Mouse (Mus musculus): ENCODE measurements around the gene Ankfy1. TPM values are rescaled to one million over a fixed set of nuclear protein-coding genes. Genes with fewer than 3 reads are reported as not detected.
"Not testable (repeated sequence)": the region's sequence is repeated elsewhere in the genome, so short reads cannot be mapped to it uniquely, and the experiment has no call there.

Gene Ankfy1
- polyA plus RNA-seq, 1 experiment from 2014 or later, result 21.0 TPM

GRCm38 (mm10) chr11:72760781-72761180 lies 71.0 kb downstream of the Ankfy1 start:
- peaks cover 81% of the 10 kb centered on the region for H3K36me3 ChIP-seq
- H3K4me1 ChIP-seq, result no peaks in the 10 kb centered on the region
- H3K4me3 ChIP-seq (replicated peaks), result no peak overlapping the region

GRCm38 (mm10) chr11:72764270-72764669 lies 74.5 kb downstream of the Ankfy1 start:
- Histone ChIP-seq H3K27me3 (no peaks in the 10 kb centered on the region), H3K9ac (no peak overlapping the region), H3K36me3 (peaks cover 66% of the 10 kb centered on the region), H3K27ac (replicated peaks) (no peak overlapping the region), H3K4me3 (replicated peaks) (no peak overlapping the region), H3K4me1 (no peaks in the 10 kb centered on the region), H3K9me3 (replicated peaks) (no peaks in the 10 kb centered on the region), H3K4me2 (replicated peaks) (no peak overlapping the region)
- no peak for ATAC-seq (ENCODE audit: insufficient number of reproducible peaks, low FRiP score, low TSS enrichment, low read depth)
- 89% methylated on average over 4 of the region's 4 CpGs for WGBS

More at GRCm38 (mm10) chr11:72760781-72761180, 71.0 kb downstream of the Ankfy1 start:
- Histone ChIP-seq H3K27me3 (no peaks in the 10 kb centered on the region), H3K27ac (replicated peaks) (no peak overlapping the region), H3K9ac (no peak overlapping the region), H3K9me3 (replicated peaks) (no peaks in the 10 kb centered on the region), H3K4me2 (replicated peaks) (no peak overlapping the region)
- no peak for ATAC-seq (ENCODE audit: insufficient number of reproducible peaks, low FRiP score, low TSS enrichment, low read depth)
- WGBS, result 70% methylated on average over 1 of the region's 1 CpGs

DNA sequence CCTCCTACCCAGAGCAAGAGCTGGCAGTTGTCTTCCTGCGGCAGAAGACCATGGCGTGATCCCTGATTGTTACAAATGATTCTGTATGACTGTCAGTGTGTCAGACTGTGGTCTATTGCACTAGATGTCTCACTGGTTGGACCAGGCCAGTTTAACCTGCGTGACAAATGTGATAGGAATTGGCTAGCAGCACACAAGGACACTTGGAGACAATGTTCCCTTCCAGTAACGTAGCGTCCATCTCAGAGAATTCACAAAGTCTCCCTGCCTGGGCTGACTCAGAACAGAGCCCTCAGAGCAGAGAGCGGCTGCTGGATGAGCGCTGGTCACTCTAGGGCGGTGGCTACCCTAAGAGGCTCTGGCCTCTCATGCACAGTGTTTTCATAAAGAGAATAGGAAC lies 77.9 kb downstream of the Ankfy1 start:
- H3K9ac ChIP-seq, result no peak overlapping the region
- H3K4me3 ChIP-seq (replicated peaks), result no peak overlapping the region
- H3K4me1 ChIP-seq, result no peaks in the 10 kb centered on the region
- no peak; the same call in 1 of the 2 replicates for ATAC-seq (ENCODE audit: insufficient number of reproducible peaks, low FRiP score, low TSS enrichment, low read depth)
- H3K9me3 ChIP-seq (replicated peaks), result no peaks in the 10 kb centered on the region
- H3K36me3 ChIP-seq, result peaks cover 41% of the 10 kb centered on the region
- 87% methylated on average over 8 of the region's 8 CpGs for WGBS
- no peak overlapping the region for H3K27ac ChIP-seq (replicated peaks)
- no peak overlapping the region for H3K4me2 ChIP-seq (replicated peaks)
- no peaks in the 10 kb centered on the region for H3K27me3 ChIP-seq

- Histone ChIP-seq H3K4me3 (replicated peaks) (no peak overlapping the region), H3K4me1 (no peaks in the 10 kb centered on the region), H3K36me3 (peaks cover 29% of the 10 kb centered on the region), H3K9ac (no peak overlapping the region), H3K27ac (replicated peaks) (no peak overlapping the region), H3K4me2 (replicated peaks) (no peak overlapping the region), H3K9me3 (replicated peaks) (no peaks in the 10 kb centered on the region), H3K27me3 (no peaks in the 10 kb centered on the region)
- WGBS, result 91% methylated on average over 3 of the region's 3 CpGs
- ATAC-seq (ENCODE audit: insufficient number of reproducible peaks, low FRiP score, low TSS enrichment, low read depth), result no peak
Observed at GRCm38 (mm10) chr11:72769061-72769460, 79.3 kb downstream of the Ankfy1 start.

DNA sequence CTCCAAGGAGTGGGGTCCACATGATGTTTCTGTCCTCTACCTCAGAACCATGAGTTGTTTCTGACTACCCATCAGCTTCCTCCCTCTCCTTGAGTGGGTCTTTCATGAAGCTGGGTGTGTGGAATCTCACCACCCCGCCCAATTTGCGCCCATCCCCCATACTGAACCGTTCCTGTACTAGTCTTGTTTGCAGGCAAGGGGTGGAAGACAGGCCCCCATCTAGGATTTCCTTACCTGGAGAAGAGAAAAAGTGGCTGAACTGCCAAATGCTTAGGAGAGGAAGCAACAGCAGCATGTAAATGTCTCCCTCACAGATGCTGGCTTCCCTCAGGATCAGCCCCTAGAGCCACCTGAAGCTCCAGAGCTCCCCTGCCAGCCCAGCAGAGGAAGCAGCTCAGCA lies 80.5 kb downstream of the Ankfy1 start:
- 91% methylated on average over 3 of the region's 3 CpGs for WGBS

GRCm38 (mm10) chr11:72770816-72771215 lies 81.0 kb downstream of the Ankfy1 start:
- H3K4me1 ChIP-seq, result no peaks in the 10 kb centered on the region
- no peak overlapping the region for H3K9ac ChIP-seq
- no peak overlapping the region for H3K4me3 ChIP-seq (replicated peaks)
- H3K4me2 ChIP-seq (replicated peaks), result no peak overlapping the region
- H3K36me3 ChIP-seq, result peaks cover 21% of the 10 kb centered on the region
- 79% methylated on average over 5 of the region's 5 CpGs for WGBS
- H3K9me3 ChIP-seq (replicated peaks), result no peaks in the 10 kb centered on the region
- H3K27me3 ChIP-seq, result no peaks in the 10 kb centered on the region
- no peak overlapping the region for H3K27ac ChIP-seq (replicated peaks)
- ATAC-seq (ENCODE audit: insufficient number of reproducible peaks, low FRiP score, low TSS enrichment, low read depth), result no peak

More for the DNA sequence above, 80.5 kb downstream of the Ankfy1 start:
- no peaks in the 10 kb centered on the region for H3K9me3 ChIP-seq (replicated peaks)
- peaks cover 21% of the 10 kb centered on the region for H3K36me3 ChIP-seq
- no peak overlapping the region for H3K4me3 ChIP-seq (replicated peaks)
- H3K4me1 ChIP-seq, result no peaks in the 10 kb centered on the region
- no peak for ATAC-seq (ENCODE audit: insufficient number of reproducible peaks, low FRiP score, low TSS enrichment, low read depth)
- H3K27ac ChIP-seq (replicated peaks), result no peak overlapping the region
- H3K9ac ChIP-seq, result no peak overlapping the region
- H3K27me3 ChIP-seq, result no peaks in the 10 kb centered on the region
- no peak overlapping the region for H3K4me2 ChIP-seq (replicated peaks)

DNA sequence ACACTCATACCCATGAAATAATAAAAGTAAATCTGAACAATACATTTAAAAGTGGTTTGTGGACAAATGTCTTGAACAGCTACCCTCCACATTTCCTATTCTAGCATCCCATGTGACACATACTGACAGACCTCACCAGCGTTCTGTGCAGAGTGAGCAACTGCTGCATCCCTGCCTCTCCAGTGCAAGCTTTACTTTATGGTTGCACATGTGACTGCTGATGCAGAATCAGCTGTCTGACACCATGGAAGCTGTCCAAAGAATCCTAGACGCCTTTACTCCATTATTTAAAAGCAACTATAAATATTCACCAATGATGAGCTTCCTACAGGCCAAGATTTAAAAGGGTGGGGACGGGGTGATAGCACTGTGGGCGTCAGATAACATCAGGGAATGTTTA lies 81.7 kb downstream of the Ankfy1 start:
- Histone ChIP-seq H3K4me2 (replicated peaks) (no peak overlapping the region), H3K9me3 (replicated peaks) (no peaks in the 10 kb centered on the region), H3K9ac (no peak overlapping the region), H3K4me3 (replicated peaks) (no peak overlapping the region), H3K36me3 (peaks cover 21% of the 10 kb centered on the region), H3K27ac (replicated peaks) (no peak overlapping the region), H3K27me3 (no peaks in the 10 kb centered on the region), H3K4me1 (no peaks in the 10 kb centered on the region)
- no peak for ATAC-seq (ENCODE audit: insufficient number of reproducible peaks, low FRiP score, low TSS enrichment, low read depth)
- WGBS, result 68% methylated on average over 4 of the region's 4 CpGs

DNA sequence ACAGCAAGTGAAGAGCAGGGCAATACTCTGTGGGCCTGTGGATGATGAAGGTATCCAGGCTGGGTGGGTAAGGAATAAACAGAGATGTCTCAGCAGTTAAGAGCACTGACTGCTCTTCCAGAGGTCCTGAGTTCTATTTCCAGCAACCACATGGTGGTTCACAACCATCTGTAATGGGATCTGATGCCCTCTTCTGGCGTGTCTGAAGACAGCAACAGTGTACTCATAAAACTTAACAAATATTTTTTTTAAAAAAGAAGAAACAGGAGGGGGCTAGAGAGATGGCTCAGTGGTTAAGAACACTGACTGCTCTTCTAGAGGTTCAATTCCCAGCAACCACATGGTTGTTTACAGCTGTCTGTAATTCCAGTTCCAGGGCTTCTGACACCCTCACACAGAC lies 82.8 kb downstream of the Ankfy1 start:
- H3K4me2 ChIP-seq (replicated peaks); H3K9ac ChIP-seq; H3K27ac ChIP-seq (replicated peaks); H3K9me3 ChIP-seq (replicated peaks); H3K4me1 ChIP-seq; ATAC-seq (ENCODE audit: insufficient number of reproducible peaks, low FRiP score, low TSS enrichment, low read depth); H3K27me3 ChIP-seq; H3K4me3 ChIP-seq (replicated peaks): not testable (repeated sequence)
- H3K36me3 ChIP-seq, result peaks cover 16% of the 10 kb centered on the region
- WGBS, result 38% methylated on average over 1 of the region's 1 CpGs

DNA sequence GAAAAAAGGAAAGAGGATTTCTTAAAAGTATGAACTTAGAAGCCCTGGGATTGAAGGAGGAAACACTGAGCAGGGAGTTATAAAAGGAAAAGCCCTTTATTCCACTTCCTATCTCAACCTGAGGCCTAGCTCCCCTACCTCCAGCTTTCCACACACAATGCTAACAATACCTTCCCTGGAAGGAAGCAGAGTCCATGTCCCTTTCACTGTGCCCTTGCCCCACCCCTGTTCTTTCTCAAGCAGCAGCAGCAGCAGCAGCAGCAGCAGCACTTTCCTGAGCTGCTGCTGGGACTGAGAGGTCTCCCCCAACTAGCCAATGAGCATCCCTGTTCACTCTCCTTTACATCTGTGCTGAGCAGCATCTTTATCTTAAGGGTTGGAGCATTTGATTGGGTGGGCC lies 89.2 kb downstream of the Ankfy1 start:
- Histone ChIP-seq H3K4me3 (replicated peaks) (no peak overlapping the region), H3K27ac (replicated peaks) (no peak overlapping the region), H3K9ac (no peak overlapping the region), H3K4me2 (replicated peaks) (no peak overlapping the region), H3K27me3 (no peaks in the 10 kb centered on the region), H3K36me3 (no peaks in the 10 kb centered on the region), H3K9me3 (replicated peaks) (no peaks in the 10 kb centered on the region), H3K4me1 (no peaks in the 10 kb centered on the region)
- no peak for ATAC-seq (ENCODE audit: insufficient number of reproducible peaks, low FRiP score, low TSS enrichment, low read depth)

GRCm38 (mm10) chr11:72782103-72782502 lies 92.3 kb downstream of the Ankfy1 start:
- no peak for ATAC-seq (ENCODE audit: insufficient number of reproducible peaks, low FRiP score, low TSS enrichment, low read depth)
- Histone ChIP-seq H3K36me3 (no peaks in the 10 kb centered on the region), H3K4me3 (replicated peaks) (no peak overlapping the region), H3K4me1 (no peaks in the 10 kb centered on the region), H3K4me2 (replicated peaks) (no peak overlapping the region), H3K27ac (replicated peaks) (no peak overlapping the region), H3K9ac (no peak overlapping the region), H3K27me3 (no peaks in the 10 kb centered on the region), H3K9me3 (replicated peaks) (no peaks in the 10 kb centered on the region)
- 65% methylated on average over 2 of the region's 2 CpGs for WGBS

DNA sequence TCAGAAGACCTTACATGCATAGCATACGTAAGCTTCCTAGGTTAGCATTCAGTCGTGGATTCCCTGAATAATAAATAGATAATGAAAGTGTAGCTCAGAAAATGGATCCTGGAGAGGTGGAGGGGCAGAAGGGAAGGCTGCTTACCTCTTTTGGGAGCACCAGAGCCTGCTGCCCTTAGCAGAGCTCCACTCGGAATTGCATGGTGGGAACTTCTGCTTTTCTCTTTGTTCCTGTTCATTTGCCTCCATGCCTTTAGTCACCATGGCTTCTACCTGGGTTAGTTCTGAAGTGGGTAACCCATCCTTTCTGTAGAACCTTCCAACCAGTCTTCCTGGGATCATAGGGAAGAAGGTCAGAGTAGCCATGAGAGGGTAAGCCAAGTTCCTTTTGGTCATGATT lies 92.7 kb downstream of the Ankfy1 start:
- Histone ChIP-seq H3K36me3 (no peaks in the 10 kb centered on the region), H3K4me1 (no peaks in the 10 kb centered on the region), H3K4me3 (replicated peaks) (no peak overlapping the region), H3K9me3 (replicated peaks) (no peaks in the 10 kb centered on the region), H3K27ac (replicated peaks) (no peak overlapping the region), H3K9ac (no peak overlapping the region), H3K27me3 (no peaks in the 10 kb centered on the region), H3K4me2 (replicated peaks) (no peak overlapping the region)
- WGBS, result 83% methylated on average over 3 of the region's 3 CpGs
- ATAC-seq (ENCODE audit: insufficient number of reproducible peaks, low FRiP score, low TSS enrichment, low read depth), result no peak

DNA sequence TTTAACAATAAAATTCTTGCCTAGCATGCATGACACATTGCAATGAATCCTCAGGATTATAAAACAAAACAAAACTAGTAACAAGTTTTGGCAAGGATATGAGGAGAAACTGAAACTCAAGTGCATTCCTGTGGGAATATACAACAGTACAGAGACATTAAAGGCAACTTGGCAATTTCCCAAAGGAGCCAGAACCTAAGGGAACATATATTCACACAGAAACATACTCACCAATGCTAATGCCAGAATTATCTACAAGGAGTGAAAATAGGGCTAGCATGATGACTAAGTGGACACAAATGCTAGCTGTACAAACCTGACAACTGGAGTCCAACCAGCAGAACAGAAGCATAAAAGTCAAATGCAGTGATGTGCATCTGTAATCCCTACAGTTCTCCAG lies 102.2 kb downstream of the Ankfy1 start:
- Histone ChIP-seq H3K4me1 (peaks cover 8% of the 10 kb centered on the region; the same call in 1 of the 2 replicates), H3K9ac (no peak overlapping the region)

More for the DNA sequence above, 102.2 kb downstream of the Ankfy1 start:
- H3K4me3 ChIP-seq (replicated peaks), result no peak overlapping the region
- no peaks in the 10 kb centered on the region for H3K27me3 ChIP-seq
- H3K36me3 ChIP-seq, result no peaks in the 10 kb centered on the region
- H3K9me3 ChIP-seq (replicated peaks), result no peaks in the 10 kb centered on the region
- ATAC-seq (ENCODE audit: insufficient number of reproducible peaks, low FRiP score, low TSS enrichment, low read depth), result no peak
- H3K27ac ChIP-seq (replicated peaks), result no peak overlapping the region
- H3K4me2 ChIP-seq (replicated peaks), result no peak overlapping the region

All from embryonic facial prominence, embryonic 15.5 days (tissue).